Mouse (Mus musculus): ENCODE results near the gene Padi4.

DNA sequence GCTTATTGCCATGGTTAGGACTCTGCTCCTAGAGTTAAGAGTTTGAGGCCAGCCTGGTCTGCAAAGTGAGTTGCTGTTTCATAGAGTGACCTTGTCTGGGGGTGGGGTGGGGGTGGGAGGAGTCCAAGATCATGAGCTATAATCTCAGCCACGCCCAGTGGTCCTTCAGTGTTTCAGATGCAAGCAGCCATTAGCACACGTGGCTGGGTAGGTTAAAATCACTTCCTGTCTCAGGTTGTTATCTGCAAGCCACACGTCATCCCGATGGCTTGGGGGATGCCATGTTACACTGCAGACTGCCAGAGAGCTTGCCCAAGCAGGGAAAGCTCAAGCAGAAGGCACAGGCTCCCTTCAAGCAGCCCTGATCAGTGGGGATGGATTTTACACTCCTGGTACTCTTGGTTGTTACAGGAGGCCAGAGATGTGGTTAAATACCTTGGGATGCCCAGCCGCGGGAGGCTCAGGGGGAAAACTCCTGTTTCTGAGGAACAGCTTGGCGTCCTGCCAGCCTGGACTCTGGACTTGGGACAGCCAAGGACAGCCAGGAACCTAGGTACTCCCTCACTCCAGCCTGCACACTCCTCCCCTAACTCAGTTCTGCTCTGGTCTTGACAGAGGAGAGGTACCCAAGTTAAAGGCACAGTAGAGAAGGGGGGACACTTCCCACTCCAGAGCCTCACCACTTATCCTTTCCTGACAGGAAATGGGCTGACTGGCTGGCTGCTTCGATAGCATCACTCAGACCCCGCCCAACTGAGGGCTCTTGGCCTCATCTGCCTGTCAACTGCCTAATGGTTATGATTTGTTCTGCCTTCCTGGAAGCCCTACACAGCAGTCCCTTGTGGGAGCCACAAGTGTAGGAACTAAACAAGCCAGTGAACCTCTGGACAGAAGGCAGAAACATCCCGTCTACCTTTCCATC, 42.2 kb upstream of the Padi4 start:
- TF ChIP-seq CTCF (IDR thresholded peaks at IDR 0.05; ENCODE audit: low read depth): no peak
- TF ChIP-seq EP300 (IDR thresholded peaks at IDR 0.05; ENCODE audit: low read depth): no peak
